Mouse (Mus musculus) layer of hippocampus, adult 18-20 months (tissue): Measurements from ENCODE around the gene Nop14. TPM values are rescaled to one million over a fixed set of nuclear protein-coding genes. Genes with fewer than 3 reads are reported as not detected.
"Not testable (repeated sequence)": the region's sequence is repeated elsewhere in the genome, so short reads cannot be mapped to it uniquely, and the experiment has no call there.

ENCODE experiments used
- DNase-seq, 2 experiments: peaks; one replicate each; pipeline ENCODE4 v3.0.0; 2022; ENCODE audit warnings: low spot score in 2 of 2
- total RNA-seq, 2 experiments: library from RNA; stranded (reverse); gene quantifications; 2 replicates each; pipeline ENCODE4 v1.2.3; 2021

Gene Nop14
- total RNA-seq, 2 experiments from 2014 or later: 15.9 to 16.0 TPM

DNA sequence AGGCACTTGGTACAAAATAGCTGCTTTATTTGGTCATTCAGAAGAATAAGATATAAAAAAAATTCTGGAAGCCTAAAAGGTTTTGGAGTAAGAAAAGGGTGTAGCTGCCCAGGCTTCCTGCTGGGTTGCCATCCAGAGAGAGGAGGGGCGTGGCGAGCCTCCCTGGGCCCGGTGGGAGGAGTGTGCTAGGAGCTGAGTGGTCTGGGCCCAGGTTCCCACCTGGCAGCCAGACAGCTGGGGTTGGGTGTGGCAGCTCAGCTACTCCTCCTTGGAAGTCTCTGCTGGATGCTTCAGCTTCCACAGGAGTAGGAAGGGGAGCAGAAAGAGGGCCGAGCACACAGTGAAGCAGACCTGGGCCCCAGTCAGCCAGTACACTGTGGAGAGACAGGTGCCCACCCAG lies 26.3 kb downstream of the Nop14 start:
- DNase-seq: no peak

DNA sequence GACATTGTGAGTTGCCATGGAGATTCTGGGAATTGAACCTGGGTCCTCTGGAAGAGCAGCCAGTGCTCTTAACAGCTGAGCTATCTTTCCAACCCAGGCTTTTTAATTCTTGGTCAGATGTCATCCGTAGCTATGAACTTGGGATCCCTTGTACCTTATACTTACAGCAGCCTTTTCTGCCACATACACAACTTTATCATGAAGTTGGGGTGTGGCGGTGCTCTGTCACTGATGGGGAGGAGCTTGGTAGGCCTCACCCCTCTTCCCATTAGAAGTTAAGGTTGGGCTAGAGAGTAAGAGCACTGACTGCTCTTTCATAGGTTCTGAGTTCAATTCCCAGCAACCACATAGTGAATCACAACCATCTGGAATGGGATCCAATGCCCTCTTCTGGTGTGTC lies 27.0 kb downstream of the Nop14 start:
- DNase-seq: no peak

DNA sequence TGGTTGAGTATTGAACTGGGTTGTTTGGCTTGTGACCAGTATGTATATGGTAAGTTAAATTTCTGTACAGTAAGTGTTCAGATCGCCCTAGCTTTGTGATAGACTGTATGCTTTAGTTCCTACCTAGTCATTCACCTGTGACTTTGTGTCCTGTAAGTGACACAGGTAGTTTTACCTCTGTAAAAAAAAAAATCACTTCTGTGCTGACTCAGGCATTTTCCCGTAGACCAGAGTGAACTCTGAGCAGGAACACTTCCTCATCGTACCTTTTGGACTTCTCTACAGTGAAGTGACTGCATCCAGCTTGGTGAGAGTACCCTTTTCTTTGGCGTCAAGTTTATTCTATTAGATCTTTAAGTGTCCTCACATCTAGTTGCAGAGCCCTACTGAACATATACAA lies 50.0 kb downstream of the Nop14 start:
- DNase-seq: no peak

DNA sequence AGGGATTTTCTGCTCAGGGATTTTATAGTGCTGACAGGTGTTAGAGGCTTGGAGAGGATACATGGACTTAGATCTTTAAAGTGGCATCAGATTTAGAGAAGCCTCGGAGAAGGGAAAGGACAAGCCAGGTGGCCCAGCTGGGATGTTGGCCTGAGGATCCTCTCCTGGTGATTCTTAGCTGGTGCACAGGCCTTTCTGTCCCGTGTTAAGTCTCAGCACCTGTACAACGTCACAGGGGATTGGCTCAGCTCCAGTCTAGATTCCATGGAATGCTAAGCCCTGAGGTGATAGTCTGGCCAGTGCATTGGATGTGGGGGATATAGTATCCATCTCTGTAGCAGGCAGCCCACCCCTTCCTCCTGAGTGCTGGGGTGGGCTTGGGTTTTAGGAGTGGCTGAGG lies 51.7 kb downstream of the Nop14 start:
- no peak for DNase-seq

DNA sequence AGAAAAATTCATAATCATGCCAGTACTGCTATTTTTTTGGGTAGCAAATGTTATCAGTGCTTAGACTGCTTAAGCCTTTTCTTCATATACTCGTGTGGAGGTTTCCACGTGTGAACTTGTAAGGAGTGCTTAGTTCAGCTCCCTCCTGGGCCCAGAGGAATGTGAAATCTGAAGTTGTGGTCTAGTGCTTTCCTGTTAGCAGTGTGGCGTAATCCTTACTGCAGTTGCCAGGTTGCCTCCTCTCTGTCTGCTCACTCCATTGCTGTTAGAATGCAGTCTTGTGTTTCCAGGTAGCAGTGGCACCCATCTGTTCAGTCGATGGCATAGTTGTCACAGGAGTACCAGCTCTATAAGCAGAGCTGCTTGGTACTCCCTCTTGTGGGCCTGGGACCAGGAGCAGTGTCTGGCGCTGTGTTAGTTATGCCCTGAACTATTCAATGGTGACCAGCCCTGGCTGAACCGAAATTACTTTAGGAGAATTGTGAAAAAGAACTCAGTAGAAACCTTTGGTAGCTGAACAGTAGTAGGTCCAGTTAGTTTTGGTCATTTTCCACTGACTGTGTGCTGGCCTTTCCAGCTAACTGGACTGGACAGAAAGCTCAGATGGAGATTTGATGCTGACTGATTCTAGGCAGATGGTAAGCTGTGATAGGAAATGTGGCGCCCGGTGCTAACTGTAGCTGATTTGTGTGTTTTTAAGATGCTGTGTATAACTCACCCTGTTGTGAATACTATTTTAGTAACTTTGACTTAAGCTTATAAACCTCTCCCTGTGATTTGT lies 52.7 kb downstream of the Nop14 start:
- DNase-seq: peak in 1 of 2 experiments; percentile 41

DNA sequence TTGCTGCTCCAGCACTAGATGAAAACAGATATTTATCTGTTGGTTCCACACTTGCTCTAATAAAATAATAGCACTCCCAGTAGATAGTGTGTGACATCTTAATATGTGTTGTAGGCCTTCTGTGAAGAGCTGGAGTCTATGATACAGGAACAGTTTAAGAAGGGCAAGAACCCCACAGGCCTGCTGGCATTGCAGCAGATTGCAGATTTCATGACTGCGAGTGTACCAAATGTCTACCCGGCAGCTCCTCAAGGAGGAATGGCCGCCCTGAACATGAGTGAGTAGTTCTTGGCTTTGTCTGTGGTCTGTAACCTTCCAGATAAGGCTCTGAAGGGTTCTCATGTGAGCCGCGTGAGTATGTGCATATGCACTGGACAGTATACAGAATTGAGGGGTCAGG lies 55.4 kb downstream of the Nop14 start:
- DNase-seq: no peak

DNA sequence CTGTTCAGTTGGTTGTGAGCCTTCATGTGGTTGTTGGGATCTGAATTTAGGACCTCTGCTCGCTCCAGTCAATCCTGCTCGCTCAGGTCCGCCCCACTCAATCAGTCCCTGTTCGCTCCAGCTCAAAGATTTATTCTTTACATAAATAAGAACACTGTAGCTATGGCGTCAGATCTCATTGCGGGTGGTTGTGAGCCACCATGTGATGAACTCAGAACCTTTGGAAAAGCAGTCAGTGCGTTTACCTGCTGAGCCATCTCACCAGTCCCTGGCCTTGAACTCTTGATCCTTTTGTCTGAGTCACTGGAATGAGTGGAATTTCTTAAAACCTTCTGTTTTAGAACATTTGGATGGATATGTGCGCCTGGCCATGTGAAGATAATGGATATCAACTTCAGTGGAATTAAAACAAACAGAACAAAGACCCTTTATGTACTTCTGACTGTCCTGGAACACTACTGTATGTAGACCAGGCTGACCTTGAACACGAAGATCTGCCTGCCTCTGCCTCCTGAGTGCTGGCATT lies 66.7 kb downstream of the Nop14 start:
- DNase-seq: no peak

DNA sequence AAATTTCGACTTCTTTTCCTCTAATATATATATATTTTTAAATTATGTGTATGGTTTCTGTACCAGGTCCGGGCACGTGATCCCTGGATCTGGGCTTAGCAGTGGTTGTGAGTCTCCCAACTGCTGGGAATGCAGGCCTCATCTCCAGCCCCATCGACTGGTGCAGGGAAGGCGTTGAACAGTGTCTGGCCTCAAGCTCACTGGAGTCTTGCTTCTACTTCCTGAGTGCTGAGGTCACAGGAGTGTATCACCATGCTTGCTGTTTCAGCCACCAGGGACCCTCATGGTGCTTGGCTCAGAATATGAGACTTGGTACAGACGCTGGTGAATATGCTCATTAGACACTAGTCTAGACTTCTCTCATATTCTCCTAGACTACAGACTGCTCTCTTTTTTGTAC lies 67.3 kb downstream of the Nop14 start:
- DNase-seq: no peak

DNA sequence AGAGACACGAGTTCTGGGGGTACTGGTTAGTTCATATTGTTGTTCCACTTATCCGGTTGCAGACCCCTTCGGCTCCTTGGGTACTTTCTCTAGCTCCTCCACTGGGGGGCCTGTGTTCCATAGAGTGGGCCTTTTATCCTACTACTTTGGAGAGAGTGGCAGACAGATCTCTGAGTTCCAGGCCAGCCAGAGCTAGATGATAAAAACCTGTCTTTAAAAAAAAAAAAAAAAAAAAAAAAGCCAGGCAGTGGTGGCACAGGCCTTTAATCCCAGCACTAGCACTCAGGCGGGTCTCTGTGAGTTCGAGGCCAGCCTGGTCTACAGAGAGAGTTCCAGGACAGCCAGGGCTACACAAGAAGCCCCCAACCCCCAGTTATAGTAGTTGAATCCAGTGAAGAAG lies 67.7 kb downstream of the Nop14 start:
- DNase-seq: not testable (repeated sequence)

DNA sequence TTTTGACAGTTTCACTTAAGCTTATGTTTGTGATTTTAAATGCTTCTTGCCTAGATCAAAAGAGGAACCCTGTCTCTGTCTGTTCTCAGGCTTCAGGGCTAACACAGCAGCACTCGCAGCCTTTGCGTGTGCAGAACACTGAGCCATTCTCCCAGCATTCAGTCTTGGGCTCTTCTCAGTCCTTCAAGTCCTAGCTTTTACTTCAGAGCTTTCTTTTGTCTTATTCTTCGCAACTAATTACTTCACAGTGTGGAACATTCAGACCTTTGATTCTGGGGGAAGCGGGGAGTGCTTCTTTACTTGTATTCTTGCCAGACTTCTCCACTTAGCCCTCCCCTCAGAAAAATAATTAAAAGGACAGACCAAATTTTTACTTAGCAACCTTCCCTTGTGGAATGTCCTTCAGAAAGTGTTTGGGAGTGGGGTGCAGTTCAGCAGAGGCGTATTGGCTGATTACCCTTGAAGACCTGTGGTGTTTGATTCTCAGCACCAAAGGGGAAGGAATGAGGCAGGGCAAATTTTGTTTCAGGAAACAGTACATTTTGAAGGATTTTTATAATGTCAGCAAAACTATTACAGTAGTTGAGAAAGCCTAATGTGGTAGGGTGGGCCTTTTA lies 68.5 kb downstream of the Nop14 start:
- DNase-seq: no peak

DNA sequence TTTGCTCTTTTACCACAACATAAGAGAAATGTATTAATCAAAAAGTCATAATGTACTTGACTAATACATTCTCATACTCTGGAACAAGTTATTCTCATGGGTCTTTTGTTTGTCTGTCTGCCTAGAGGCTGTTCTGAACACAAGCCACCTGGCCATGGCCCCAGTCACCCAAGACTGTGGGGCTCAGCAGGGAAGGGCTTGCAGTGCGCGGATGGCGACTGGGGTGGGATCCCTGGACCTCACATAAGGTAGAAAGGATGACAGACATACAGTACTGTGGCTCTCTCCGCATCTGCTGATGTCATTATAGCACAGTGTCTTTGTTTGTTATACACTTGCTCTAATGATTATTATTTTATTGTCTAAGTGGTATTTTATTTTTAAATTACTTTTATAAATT lies 69.2 kb downstream of the Nop14 start:
- DNase-seq: no peak

DNA sequence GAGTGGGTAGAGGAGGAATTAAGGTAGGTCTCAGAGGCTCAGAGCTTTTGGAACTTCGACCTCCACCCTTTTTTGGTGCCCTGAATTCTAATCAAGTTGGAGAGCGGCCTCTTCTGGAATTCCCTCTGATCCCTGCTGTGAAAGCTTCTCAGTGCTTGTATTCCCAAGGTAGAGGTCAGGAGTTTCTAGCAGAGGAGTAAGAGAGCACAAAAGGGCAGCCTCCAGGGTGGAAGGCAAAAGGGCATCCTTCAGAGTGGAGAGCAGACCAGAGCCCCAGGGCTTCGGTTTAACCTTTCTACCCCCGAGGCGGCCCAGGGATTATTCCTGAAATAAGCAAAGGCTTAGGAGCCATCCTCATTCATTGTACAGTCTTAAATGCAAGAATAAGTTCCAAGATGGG lies 69.9 kb downstream of the Nop14 start:
- DNase-seq: no peak

Other genes with a start within 250 kb of the Nop14 start
- 10 to 100 TPM; 22.9 to 24.3 TPM for gene Tnip2, start 146.2 kb downstream of the Nop14 start, total RNA-seq
- 1 to 10 TPM; 3.9 to 5.2 TPM for gene Sh3bp2, start 134.3 kb downstream of the Nop14 start, total RNA-seq
- gene Add1, start 86.5 kb downstream of the Nop14 start, total RNA-seq: 100 to 1,000 TPM; 452 to 467 TPM
- 10 to 100 TPM; 33.3 to 43.6 TPM for gene Mfsd10, start 22.9 kb downstream of the Nop14 start, total RNA-seq
- gene Grk4, start 231 bp upstream of the Nop14 start, total RNA-seq: 1 to 10 TPM; 5.3 to 5.6 TPM
- 10 to 100 TPM; 75.0 to 76.4 TPM for gene Htt, start 101.6 kb upstream of the Nop14 start, total RNA-seq
- gene Msantd1, start 247.9 kb upstream of the Nop14 start, total RNA-seq: 1 to 10 TPM; 5.7 to 6.2 TPM